Mouse (Mus musculus): ENCODE data around the gene Acot8.

- no peak for TF ChIP-seq CTCF (IDR thresholded peaks at IDR 0.05; ENCODE audit: extremely low read depth, insufficient read length, insufficient replicate concordance, low read depth, low read length)
- TF ChIP-seq POLR2A (IDR thresholded peaks at IDR 0.05; ENCODE audit: low read depth, low read length), result peak; percentile 52
Measured at GRCm38 (mm10) chr2:164745843-164746479, 58.7 kb downstream of the Acot8 start, which contains the start of the genes Wfdc3 and Dnttip1.
